Mouse (Mus musculus) intestine, embryonic 14.5 days (tissue): Measurements from ENCODE around the gene Jakmip3. TPM values are rescaled to one million over a fixed set of nuclear protein-coding genes. Genes with fewer than 3 reads are reported as not detected.

Experiments
- ATAC-seq: fragments of 200-750 bp; cut with Nextera tagmentation; replicated peaks from 2 replicates; pipeline ENCODE4 v1.8.0; 2017; ENCODE audit warnings: low read depth, moderate number of reproducible peaks, moderate TSS enrichment, moderate library complexity; ENCODE audit not compliant: low FRiP score, low TSS enrichment
- DNase-seq: peaks from one replicate; pipeline ENCODE4 v3.0.0-alpha.2; 2018; ENCODE audit warnings: low spot score
- H3K27ac ChIP-seq: fragments of 300-500 bp; sonication (generic); 2 replicates; pipeline ENCODE4 v1.5.1; 2014; ENCODE audit warnings: low read depth, mild to moderate bottlenecking, control low read depth
- H3K27me3 ChIP-seq: fragments of 300-500 bp; sonication (generic); replicated peaks from 2 replicates; pipeline ENCODE4 v1.6.1; 2014; ENCODE audit warnings: low read length, control low read depth; ENCODE audit not compliant: control insufficient read depth, insufficient read depth
- H3K36me3 ChIP-seq: fragments of 300-500 bp; sonication (generic); 2 replicates; pipeline ENCODE4 v1.6.1; 2014; ENCODE audit warnings: low read length, control low read depth; ENCODE audit not compliant: control insufficient read depth, insufficient read depth
- H3K4me1 ChIP-seq: fragments of 300-500 bp; sonication (generic); replicated peaks from 2 replicates; pipeline ENCODE4 v1.6.1; 2014; ENCODE audit warnings: low read length, control low read depth, mixed read lengths; ENCODE audit not compliant: control insufficient read depth, insufficient read depth
- H3K4me2 ChIP-seq: fragments of 300-500 bp; sonication (generic); 2 replicates; pipeline ENCODE4 v1.6.1; 2014; ENCODE audit warnings: low read length
- H3K4me3 ChIP-seq: fragments of 300-500 bp; sonication (generic); 2 replicates; pipeline ENCODE4 v1.5.1; 2014; ENCODE audit warnings: low read depth, low read length, control low read depth, mixed read lengths
- H3K9ac ChIP-seq: fragments of 300-500 bp; sonication (generic); 2 replicates; pipeline ENCODE4 v1.6.1; 2014; ENCODE audit warnings: mild to moderate bottlenecking, low read length
- H3K9me3 ChIP-seq: fragments of 300-500 bp; sonication (generic); 2 replicates; pipeline ENCODE4 v1.6.1; 2016; ENCODE audit warnings: low read length, control low read depth; ENCODE audit not compliant: control insufficient read depth
- WGBS: fragments of 180-500 bp; shearing (Covaris S2); extraction: QIAGEN DNeasy Blood & Tissue Kit; methylation state at CpG from one replicate; pipeline ENCODE4 v1.1.7; 2014; 5-methylcytosine and 5-hydroxymethylcytosine counted together
- polyA plus RNA-seq: library from polyadenylated mRNA; unstranded; fragments of >200 nt; fragmentation: Nextera tagmentation; extraction: Ambion mirVana; gene quantifications from 2 replicates; pipeline ENCODE4 v1.2.1, GENCODE M21; 2014

The Jakmip3 gene
- polyA plus RNA-seq, result 0.46 and 0.47 TPM in 2 replicates

GRCm38 (mm10) chr7:138940612-138941461, at the start of gene Jakmip3:
Gene Jakmip3, plus strand, starts transcription at chr7:138940730.
- H3K27me3 ChIP-seq, result peaks cover 61% of the 10 kb centered on the region
- H3K9me3 ChIP-seq, result no peaks in the 10 kb centered on the region
- 0 out of 2 replicates have a peak, but pooled peaks cover 4% of the 10 kb centered on the region for H3K4me1 ChIP-seq
- DNase-seq (peak; percentile 64), ATAC-seq (0 out of 2 replicates have a peak, but pooled peaks have one; percentile 43)
- H3K9ac ChIP-seq, result no peak within 1 kb of the TSS
- H3K4me2 ChIP-seq, result peak within 1 kb of the TSS; percentile 66
- H3K27ac ChIP-seq, result no peak within 1 kb of the TSS
- WGBS, result under 1% methylated on average over 78 of the region's 78 CpGs
- no peaks in the 10 kb centered on the region for H3K36me3 ChIP-seq
- H3K4me3 ChIP-seq, result peak within 1 kb of the TSS; percentile 39

DNA sequence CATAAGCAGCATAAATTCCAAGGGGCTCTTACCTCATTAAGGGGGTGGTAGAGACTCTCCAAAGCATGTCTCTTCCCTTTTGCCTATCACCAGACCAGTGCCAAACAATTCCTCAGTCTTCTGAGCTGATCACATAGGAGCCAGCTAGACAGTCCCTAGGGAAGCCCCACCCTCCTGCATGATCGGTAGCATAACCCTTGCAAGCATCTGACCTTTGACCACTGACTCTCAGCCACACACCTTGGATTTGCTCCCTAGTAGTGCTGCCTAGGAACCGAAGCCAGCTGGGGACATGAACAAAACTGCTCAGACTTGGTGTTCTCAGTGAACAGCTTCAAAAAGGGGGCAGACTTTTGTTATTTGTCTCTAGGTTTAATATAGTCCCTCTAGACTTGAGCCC, 42.4 kb upstream of the Jakmip3 start:
- no peak for ATAC-seq
- WGBS, result 48% methylated on average over 2 of the region's 2 CpGs
- Histone ChIP-seq H3K9me3 (no peaks in the 10 kb centered on the region), H3K4me1 (no peaks in the 10 kb centered on the region), H3K9ac (no peak overlapping the region), H3K27me3 (no peaks in the 10 kb centered on the region), H3K4me2 (no peak overlapping the region), H3K4me3 (no peak overlapping the region), H3K36me3 (peaks cover 35% of the 10 kb centered on the region), H3K27ac (no peak overlapping the region)
- no peak for DNase-seq

DNA sequence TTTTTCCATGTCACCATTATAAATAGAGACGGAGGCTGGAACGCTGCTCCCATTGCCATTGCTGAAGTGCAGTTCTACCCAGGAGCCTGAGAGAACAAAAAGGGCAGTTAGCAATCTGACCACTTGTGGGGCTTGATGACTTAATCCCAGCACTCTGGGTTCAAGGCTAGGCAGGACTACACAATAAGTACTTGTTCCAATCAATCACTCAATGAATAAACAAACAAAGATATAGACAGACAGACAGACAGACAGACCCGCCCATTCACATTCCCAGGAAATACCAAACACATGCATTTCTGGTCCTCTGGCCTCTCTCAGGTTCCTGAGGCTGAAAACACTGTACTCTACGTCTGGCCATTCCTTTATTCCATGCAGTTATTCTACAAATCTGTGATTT, 41.8 kb upstream of the Jakmip3 start:
- no peak overlapping the region for H3K4me2 ChIP-seq
- peaks cover 32% of the 10 kb centered on the region for H3K36me3 ChIP-seq
- H3K27ac ChIP-seq, result no peak overlapping the region
- H3K4me1 ChIP-seq, result peaks cover 2% of the 10 kb centered on the region; the same call in 1 of the 2 replicates
- no peaks in the 10 kb centered on the region for H3K27me3 ChIP-seq
- no peak overlapping the region for H3K4me3 ChIP-seq
- ATAC-seq (no peak), DNase-seq (no peak)
- H3K9ac ChIP-seq, result no peak overlapping the region
- H3K9me3 ChIP-seq, result no peaks in the 10 kb centered on the region
- WGBS, result 84% methylated on average over 4 of the region's 4 CpGs

- WGBS, result 44% methylated on average over 7 of the region's 7 CpGs
- H3K36me3 ChIP-seq, result no peaks in the 10 kb centered on the region
- H3K27me3 ChIP-seq, result no peaks in the 10 kb centered on the region
- no peak for DNase-seq
- H3K4me3 ChIP-seq, result no peak overlapping the region
- no peak for ATAC-seq
- peaks cover 26% of the 10 kb centered on the region for H3K4me1 ChIP-seq
- no peak overlapping the region for H3K4me2 ChIP-seq
- no peak overlapping the region for H3K27ac ChIP-seq
- no peak overlapping the region for H3K9ac ChIP-seq
- no peaks in the 10 kb centered on the region for H3K9me3 ChIP-seq
Measured at GRCm38 (mm10) chr7:138903886-138904435, 36.6 kb upstream of the Jakmip3 start.

- no peak for DNase-seq
- Histone ChIP-seq H3K4me1 (peaks cover 36% of the 10 kb centered on the region), H3K27ac (no peak overlapping the region), H3K27me3 (no peaks in the 10 kb centered on the region), H3K36me3 (no peaks in the 10 kb centered on the region), H3K4me2 (peak overlapping the region; percentile 53), H3K9ac (peak overlapping the region; percentile 5; the same call in 1 of the 2 replicates), H3K4me3 (peak overlapping the region; percentile 85; the same call in 1 of the 2 replicates), H3K9me3 (no peaks in the 10 kb centered on the region)
- ATAC-seq, result no peak
- 71% methylated on average over 1 of the region's 1 CpGs for WGBS
Measured at GRCm38 (mm10) chr7:138906441-138906840, 34.1 kb upstream of the Jakmip3 start.

DNA sequence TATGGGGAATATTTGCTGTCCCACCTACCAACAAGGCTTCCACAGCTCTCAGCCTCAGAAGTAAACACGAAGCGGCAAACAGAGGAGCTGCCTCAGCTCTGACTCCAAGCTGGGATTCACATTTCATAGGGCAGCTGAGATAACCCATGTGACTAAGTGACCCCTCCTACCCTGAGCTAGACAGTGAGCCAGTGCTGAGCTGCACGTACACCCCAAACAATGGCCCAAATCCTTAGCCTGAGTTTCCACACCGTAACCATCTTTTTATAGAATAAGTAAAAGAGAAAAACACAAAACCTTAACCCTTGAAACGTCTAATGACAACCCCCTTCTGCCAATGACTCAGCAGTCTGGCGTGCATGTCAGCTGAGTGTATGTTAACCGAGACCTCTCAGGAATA, 33.5 kb upstream of the Jakmip3 start:
- H3K9ac ChIP-seq, result peak overlapping the region; percentile 29; the same call in 1 of the 2 replicates
- DNase-seq (peak; percentile 69), ATAC-seq (0 out of 2 replicates have a peak, but pooled peaks have one; percentile 26)
- peak overlapping the region; percentile 85 for H3K4me3 ChIP-seq
- peak overlapping the region; percentile 64 for H3K27ac ChIP-seq
- WGBS, result 7% methylated on average over 7 of the region's 7 CpGs
- no peaks in the 10 kb centered on the region for H3K36me3 ChIP-seq
- H3K4me1 ChIP-seq, result peaks cover 36% of the 10 kb centered on the region
- H3K27me3 ChIP-seq, result no peaks in the 10 kb centered on the region
- no peaks in the 10 kb centered on the region for H3K9me3 ChIP-seq
- H3K4me2 ChIP-seq, result peak overlapping the region; percentile 53

DNA sequence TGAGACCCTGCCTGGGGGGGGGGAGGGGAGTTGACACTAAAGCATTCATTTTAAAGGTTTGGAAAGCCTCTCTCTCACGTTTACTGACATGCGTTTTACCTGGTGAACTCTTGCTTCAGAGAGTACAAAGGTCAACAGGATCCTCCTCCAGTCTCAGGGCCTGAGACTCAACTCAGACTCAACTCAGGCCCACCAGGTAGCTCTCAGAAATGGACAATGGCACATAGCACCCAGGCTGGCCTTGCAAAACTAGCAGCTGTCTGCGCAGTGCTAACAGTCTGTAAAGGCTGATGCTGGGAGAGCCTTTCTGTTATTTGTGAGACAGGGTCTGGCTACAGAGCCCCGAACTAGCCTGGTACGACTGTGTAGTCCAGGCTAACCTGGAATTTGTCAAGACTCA, 32.6 kb upstream of the Jakmip3 start:
- Histone ChIP-seq H3K4me1 (peaks cover 36% of the 10 kb centered on the region), H3K9me3 (no peaks in the 10 kb centered on the region), H3K4me3 (peak overlapping the region; percentile 85), H3K36me3 (no peaks in the 10 kb centered on the region), H3K27me3 (no peaks in the 10 kb centered on the region), H3K27ac (0 out of 2 replicates have a peak overlapping the region, but pooled peaks have one; percentile 57), H3K9ac (peak overlapping the region; percentile 79), H3K4me2 (peak overlapping the region; percentile 53)
- 65% methylated on average over 5 of the region's 5 CpGs for WGBS
- DNase-seq (no peak), ATAC-seq (no peak)

DNA sequence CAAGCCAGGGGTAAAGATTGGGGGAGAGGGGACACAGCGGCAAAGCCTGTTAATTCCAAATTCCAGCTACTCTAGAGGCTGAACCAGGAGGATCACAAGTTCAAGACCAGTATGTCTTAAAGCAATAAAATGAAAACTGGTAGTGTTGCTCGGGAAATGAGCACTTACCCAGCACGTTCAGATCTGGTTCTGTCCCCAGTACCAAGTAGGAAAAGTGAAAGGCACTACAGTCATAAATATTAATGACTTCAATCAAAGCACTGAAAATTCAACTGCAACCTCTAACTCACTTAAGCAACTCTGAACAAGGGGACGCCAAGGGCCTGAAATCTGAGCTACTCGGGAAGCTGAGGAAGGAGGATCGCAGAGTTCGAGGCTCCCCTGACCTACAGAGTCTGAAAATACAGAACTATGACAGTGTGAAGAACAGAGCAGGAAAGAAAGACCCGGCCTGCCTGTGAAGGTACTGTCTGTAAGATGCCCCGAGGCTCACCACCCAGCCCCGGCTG, 31.7 kb upstream of the Jakmip3 start:
- Histone ChIP-seq H3K36me3 (no peaks in the 10 kb centered on the region), H3K4me3 (peak overlapping the region; percentile 85), H3K4me2 (peak overlapping the region; percentile 53), H3K9ac (peak overlapping the region; percentile 79), H3K4me1 (peaks cover 34% of the 10 kb centered on the region), H3K27me3 (no peaks in the 10 kb centered on the region), H3K27ac (peak overlapping the region; percentile 57), H3K9me3 (no peaks in the 10 kb centered on the region)
- 7% methylated on average over 10 of the region's 10 CpGs for WGBS
- no peak for DNase-seq
- no peak for ATAC-seq
